Mouse (Mus musculus) right cerebral cortex, adult 2 months (tissue): ENCODE measurements at regions not wholly inside any gene's neighbourhood (a gene's known extent, or its start where the extent isn't known, plus 50 kb on each side); places are given as distances from the start of the nearest gene placed in this dataset.

Experiments
- DNase-seq, 2 experiments: peaks; one replicate each; pipeline ENCODE4 v3.0.0; 2021 to 2022; ENCODE audit warnings: low spot score in 2 of 2

DNA sequence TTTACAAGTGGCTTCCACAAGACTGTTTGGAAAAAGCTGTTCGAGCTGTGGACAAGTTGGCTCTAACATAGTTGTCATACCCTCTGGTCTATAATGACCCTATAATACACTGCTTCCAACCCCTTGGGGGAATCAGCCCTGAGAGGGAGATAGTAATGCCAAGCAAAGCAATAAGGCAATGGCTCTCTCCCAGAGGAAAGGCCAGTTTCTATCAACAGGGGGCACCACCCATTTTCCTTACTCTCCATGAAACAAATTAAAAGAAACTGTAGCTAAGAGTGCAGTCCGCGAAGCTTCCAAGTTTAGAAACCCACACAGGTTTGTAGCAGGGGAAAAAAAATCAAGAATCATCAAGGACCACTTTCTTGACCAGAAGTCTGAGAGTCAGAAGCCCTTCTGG lies 115.9 kb upstream of the Sstr4 start:
- DNase-seq, result no peak

DNA sequence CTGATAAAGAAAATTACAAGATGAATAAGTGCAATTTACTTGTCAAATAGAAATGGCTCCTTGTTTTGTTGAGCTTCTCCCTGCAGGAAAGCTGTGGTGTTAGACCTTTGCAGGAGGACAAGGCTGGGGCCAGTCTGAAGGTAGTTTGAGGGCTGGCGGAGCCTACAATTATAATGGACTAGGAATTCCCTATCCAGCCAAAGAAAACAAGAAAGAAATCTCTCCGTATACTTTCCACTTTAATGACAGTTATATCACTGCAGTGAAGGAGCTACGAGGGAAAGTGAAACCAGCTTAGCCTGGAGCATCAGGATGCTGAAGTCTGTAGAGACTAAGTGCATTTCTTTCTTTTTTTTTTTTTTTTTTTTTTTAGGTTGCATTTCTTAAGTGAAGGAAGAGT lies 104.8 kb upstream of the Sstr4 start:
- DNase-seq, result no peak

DNA sequence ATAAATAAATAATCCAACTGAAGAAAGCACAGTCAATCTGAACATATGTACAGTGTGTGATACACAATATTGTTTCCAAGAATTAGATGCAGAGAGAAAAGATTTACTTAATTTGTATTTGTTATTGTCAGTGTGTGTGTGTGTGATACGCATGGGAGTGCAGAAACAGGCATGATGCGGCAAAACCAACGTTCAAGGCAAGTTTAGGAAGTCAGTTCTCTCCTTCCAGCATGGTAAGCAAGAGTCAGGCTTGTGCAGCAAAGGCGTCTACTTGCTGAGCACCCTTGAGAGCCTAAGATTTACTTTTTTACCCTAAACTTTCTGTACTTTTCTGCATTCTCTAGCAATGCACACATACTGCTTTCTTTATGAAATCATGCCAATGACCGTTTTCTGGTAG lies 102.7 kb upstream of the Sstr4 start:
- no peak for DNase-seq

DNA sequence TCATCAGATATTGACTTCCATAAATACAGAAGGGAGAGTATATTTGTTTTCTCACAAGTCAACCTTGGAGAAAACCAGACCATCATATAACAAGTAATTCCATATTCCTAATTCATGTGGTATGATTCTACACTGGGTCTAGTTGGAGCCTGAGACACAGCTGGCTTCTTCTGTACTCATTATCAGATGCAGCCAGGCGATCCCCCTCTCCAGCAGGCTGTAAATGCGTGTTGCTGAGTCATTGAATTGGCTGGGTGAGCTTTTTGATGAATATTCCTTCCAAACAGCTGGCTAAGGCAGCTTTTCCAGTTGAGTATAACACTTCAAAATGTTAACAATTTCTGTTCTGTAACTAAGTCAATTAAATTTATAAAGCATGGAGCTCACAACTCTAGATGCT lies 102.2 kb upstream of the Sstr4 start:
- peak in 1 of 2 experiments; percentile 26 for DNase-seq

DNA sequence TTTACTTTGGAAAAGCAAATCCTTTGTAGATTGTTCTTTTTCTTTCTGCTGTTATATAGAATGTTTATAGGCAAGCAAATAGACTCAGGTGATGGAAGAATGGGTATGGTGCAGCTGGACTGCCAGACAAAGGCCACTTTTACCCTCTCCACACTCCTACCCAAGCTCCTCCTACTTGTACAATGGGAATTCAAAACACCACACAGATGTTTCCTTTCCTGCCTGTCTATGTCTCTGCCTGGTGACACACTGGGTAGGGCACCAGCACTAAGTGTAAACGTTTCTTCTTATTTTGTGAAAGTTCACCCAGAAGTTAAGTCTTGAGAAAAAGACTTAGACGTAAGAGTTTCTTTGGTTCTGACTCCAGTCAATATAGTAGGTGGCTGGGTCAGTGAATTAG lies 94.3 kb upstream of the Sstr4 start:
- no peak for DNase-seq

GRCm38 (mm10) chr2:148312255-148312654 lies 82.9 kb upstream of the Sstr4 start:
- DNase-seq, result no peak

GRCm38 (mm10) chr2:148320896-148321295 lies 74.2 kb upstream of the Sstr4 start:
- no peak for DNase-seq

- no peak for DNase-seq
Observed at GRCm38 (mm10) chr2:148325362-148325761, 69.8 kb upstream of the Sstr4 start.

DNA sequence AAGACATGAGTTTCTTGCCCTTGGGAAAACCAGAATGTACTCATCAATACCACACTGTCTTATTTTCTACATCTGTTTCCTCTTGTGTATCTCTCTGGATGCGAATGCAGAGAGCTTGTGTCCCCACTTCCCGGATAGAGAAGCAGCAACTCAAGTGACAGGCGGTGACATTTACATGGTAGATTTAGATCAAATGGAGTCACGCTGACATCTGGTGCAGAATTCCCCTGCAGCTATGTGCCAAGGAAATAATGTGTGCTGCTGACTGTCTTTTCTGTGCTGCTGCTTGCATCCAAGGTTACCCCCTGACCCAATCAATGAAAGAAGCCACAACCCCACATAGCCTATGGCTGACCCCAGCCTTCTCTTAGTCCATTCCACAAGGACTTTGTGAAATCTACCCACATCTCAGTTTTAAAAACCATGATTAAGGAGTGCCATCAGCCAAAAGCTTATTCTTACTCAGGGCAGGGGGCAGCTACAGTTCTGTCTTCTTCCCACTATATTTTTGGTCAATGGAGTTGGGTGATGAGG lies 69.2 kb upstream of the Sstr4 start:
- DNase-seq, result peak in 1 of 2 experiments; percentile 13

DNA sequence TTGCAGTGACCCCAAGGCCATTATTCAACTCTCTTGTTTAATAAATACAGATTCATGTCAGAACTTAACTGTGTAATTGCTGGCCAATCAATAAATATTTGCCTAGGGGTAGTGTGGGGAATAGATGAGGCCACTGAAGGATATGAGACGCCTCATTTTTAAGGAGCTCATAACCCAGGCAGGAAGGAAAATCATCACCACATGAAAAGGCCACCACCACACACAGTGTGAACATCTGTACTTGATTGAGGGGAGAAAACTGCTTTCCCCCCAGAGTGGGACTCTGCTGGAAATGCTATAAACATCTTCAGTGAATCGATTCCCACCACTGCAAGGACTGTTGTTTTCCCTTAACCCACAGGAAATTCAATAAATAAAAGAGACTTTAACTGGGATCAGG lies 68.7 kb upstream of the Sstr4 start:
- DNase-seq, result no peak

GRCm38 (mm10) chr2:148327552-148327951 lies 67.6 kb upstream of the Sstr4 start:
- DNase-seq, result no peak

DNA sequence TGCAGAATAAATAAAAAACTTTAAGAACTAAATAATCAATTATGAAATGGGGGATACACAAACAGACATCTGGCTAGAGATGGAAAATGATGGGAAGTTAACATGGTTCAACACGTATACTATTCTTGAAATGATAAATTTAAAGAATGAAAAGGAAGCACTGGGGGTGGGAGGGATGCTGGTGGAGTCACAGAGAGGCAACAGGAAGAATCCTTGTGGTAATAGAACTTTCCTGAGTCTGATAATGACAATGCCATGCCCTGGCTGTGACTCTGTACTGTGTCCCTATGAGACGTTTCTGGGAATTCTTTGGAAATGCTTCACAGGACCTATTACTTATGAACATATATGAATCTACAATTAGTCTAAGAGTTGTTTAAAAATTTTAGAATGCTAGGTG lies 64.8 kb upstream of the Sstr4 start:
- DNase-seq, result no peak

GRCm38 (mm10) chr2:148334555-148334954 lies 60.6 kb upstream of the Sstr4 start:
- DNase-seq, result no peak

DNA sequence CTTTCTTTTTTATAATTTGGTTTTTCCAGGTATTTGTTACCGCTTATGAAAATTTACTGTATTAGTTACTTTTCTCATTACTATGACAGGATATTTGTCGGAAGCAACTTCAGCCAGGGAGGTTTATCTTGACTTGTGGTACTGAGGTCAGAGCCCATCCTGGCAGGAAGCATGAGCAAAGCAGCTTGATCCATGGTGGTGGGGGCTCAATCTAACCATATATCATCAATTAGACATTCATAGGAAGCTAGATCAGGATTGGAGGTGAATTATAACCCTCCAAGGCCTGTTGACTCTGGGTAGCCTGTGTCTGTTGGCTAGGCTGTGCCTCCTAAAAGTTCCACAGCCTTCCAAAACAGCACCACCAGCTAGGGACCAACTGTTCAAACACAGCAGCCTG lies 58.5 kb upstream of the Sstr4 start:
- DNase-seq, result no peak

GRCm38 (mm10) chr2:148338308-148338768 lies 56.8 kb upstream of the Sstr4 start:
- no peak for DNase-seq

DNA sequence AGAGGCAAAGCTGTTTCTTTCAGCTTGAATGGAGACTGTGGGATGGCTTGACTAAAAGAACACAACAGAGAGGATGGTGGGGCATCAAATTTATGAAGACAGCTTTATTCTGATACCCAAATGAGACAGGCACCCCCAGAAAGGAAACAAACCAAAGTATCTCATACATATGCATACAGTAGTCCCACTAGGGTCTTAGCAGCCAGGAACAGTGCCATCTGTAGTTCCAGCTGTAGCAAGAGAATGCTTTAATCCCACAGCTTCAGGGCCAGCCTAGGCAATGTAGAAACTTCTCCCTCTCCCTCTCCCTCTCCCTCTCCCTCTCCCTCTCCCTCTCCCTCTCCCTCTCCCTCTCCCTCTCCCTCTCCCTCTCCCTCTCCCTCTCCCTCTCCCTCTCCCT lies 56.2 kb upstream of the Sstr4 start:
- DNase-seq, result no peak

GRCm38 (mm10) chr2:148344193-148344592 lies 51.0 kb upstream of the Sstr4 start:
- DNase-seq, result no peak
